18 mouse cellular contexts compared by ENCODE assay signal in the genomic region with DNA sequence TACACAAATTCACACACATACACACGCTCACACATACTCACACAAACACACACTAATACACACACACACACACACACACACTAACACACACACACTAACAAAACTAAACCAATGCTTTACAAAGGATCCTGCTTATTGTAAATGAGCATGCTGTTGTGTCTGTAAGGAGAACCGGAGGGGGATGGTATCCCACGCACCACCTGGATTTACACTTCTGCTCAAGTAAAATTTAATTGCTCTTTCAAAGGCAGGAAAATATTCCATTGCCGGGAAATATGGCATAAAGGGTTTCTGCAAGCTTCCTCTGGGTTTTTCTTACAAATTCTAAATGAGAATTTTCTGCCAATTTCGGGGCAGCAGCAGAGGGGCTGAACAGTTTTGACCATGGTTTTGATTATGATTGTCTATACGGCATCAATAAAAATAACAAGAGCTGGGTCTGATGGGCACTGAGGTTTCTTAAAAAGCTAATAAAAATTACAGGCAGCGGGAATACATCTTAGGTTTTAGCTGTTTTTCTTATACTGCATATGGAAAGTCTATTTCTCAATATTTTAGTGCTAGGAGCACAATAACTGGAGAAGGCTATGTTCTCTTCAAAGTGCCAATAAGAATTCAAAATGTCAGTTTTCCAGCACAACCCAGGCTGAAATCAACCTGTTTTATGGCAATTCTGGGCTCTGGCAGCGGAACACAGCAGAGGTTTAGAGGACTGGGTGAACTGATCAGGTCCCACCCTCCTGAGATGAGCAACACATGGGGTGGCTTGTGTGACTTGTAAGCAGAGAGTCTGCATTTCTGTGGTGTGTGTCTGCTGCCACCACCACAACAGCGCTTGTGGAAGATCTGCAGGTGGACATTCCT.
DNase-seq lines count a peak whose midpoint lies in the region; ATAC-seq lines count a peak whose summit lies in the region.
"Had no signal": no experiment of that assay in that cellular context is flagged by ENCODE, and none has a peak within 500 bp of the region (broad histone marks: within the 10 kb centered on the region; RNA-seq: fewer than 3 reads in every experiment).

No protein-coding gene starts in this region.

- no peak overlapping the region for H3K4me3 ChIP-seq in forebrain, embryonic 14.5 days (ENCODE audit: low read depth, low read length)
- H3K4me3 ChIP-seq in forebrain, embryonic 11.5 days (ENCODE audit: low read depth, low read length) = no peak overlapping the region
- H3K4me3 ChIP-seq in limb, embryonic 13.5 days = no peak overlapping the region
- H3K4me3 ChIP-seq: erythroblast, embryonic 14.5 days; hindbrain, embryonic 12.5 days; stomach, embryonic 15.5 days had no signal

- H3K9me3 ChIP-seq in forebrain, embryonic 14.5 days (replicated peaks; ENCODE audit: control insufficient read depth, low read length) = 0 out of 2 replicates have a peak, but pooled peaks cover 4% of the 10 kb centered on the region
- no peaks in the 10 kb centered on the region for H3K9me3 ChIP-seq in forebrain, embryonic 11.5 days (ENCODE audit: control insufficient read depth, low read length)
- H3K9me3 ChIP-seq in limb, embryonic 13.5 days = peaks cover 9% of the 10 kb centered on the region
- H3K9me3 ChIP-seq: stomach, embryonic 15.5 days had no signal

- no peak for DNase-seq in forebrain, embryonic 14.5 days (ENCODE audit: low spot score)
- no peak for DNase-seq in forebrain, embryonic 11.5 days (ENCODE audit: low spot score)
- peak; percentile 51 to 88 for DNase-seq in layer of hippocampus, adult 18-20 months (ENCODE audit: low spot score in 2 of 2)
- DNase-seq in layer of hippocampus, postnatal 25 days (ENCODE audit: extremely low spot score in 1 of 2, low spot score in 1 of 2) = no peak
- DNase-seq in brain, adult 2 months (ENCODE audit: low read depth, low spot score) = peak; percentile 88
- no peak for DNase-seq in neural tube, embryonic 10.5 days (ENCODE audit: extremely low spot score, low spot score)
- DNase-seq in ovary, postnatal 10 days (ENCODE audit: low spot score) = no peak
- DNase-seq: adrenal gland, postnatal 10 days; cerebellum, adult 11-12 months; gastrocnemius, postnatal 14 days; lung, postnatal 14 days had no signal

- H3K4me1 ChIP-seq in forebrain, embryonic 14.5 days (ENCODE audit: control insufficient read depth, insufficient read depth, low read length) = no peaks in the 10 kb centered on the region
- H3K4me1 ChIP-seq in forebrain, embryonic 11.5 days (replicated peaks; ENCODE audit: control insufficient read depth, insufficient read depth, low read length) = no peaks in the 10 kb centered on the region
- peaks cover 28% of the 10 kb centered on the region for H3K4me1 ChIP-seq in limb, embryonic 13.5 days
- H3K4me1 ChIP-seq: hindbrain, embryonic 12.5 days; stomach, embryonic 15.5 days had no signal

- H3K9ac ChIP-seq in forebrain, embryonic 14.5 days (ENCODE audit: low read length) = no peak overlapping the region
- no peak overlapping the region for H3K9ac ChIP-seq in forebrain, embryonic 11.5 days (ENCODE audit: low read length)
- no peak overlapping the region for H3K9ac ChIP-seq in limb, embryonic 13.5 days
- H3K9ac ChIP-seq: hindbrain, embryonic 12.5 days; liver, embryonic 14.5 days; stomach, embryonic 15.5 days had no signal

- no peak overlapping the region for H3K4me2 ChIP-seq in forebrain, embryonic 14.5 days (ENCODE audit: low read length)
- no peak overlapping the region for H3K4me2 ChIP-seq in forebrain, embryonic 11.5 days (ENCODE audit: low read depth, low read length, severe bottlenecking)
- peak overlapping the region; percentile 32 for H3K4me2 ChIP-seq in limb, embryonic 13.5 days (replicated peaks)
- H3K4me2 ChIP-seq: heart, embryonic 11.5 days; hindbrain, embryonic 12.5 days; stomach, embryonic 15.5 days had no signal

- 88% methylated on average over 9 of the region's 9 CpGs for WGBS in forebrain, embryonic 14.5 days
- 90% methylated on average over 9 of the region's 9 CpGs for WGBS in forebrain, embryonic 11.5 days
- 31% methylated on average over 9 of the region's 9 CpGs for whole genome bisulfite sequencing in limb, embryonic 13.5 days

- H3K27ac ChIP-seq in forebrain, embryonic 14.5 days (ENCODE audit: low read depth, low read length) = no peak overlapping the region
- H3K27ac ChIP-seq in forebrain, embryonic 11.5 days (ENCODE audit: low read depth, low read length) = no peak overlapping the region
- peak overlapping the region; percentile 59 for H3K27ac ChIP-seq in limb, embryonic 13.5 days
- H3K27ac ChIP-seq: hindbrain, embryonic 12.5 days; liver, embryonic 14.5 days; stomach, embryonic 15.5 days had no signal

- H3K36me3 ChIP-seq in forebrain, embryonic 14.5 days (ENCODE audit: control insufficient read depth, insufficient read depth, low read length) = no peaks in the 10 kb centered on the region
- no peaks in the 10 kb centered on the region for H3K36me3 ChIP-seq in forebrain, embryonic 11.5 days (ENCODE audit: control insufficient read depth, insufficient read depth, low read length)
- no peaks in the 10 kb centered on the region for H3K36me3 ChIP-seq in limb, embryonic 13.5 days
- H3K36me3 ChIP-seq: hindbrain, embryonic 12.5 days; stomach, embryonic 15.5 days had no signal

- H3K27me3 ChIP-seq in forebrain, embryonic 14.5 days (replicated peaks; ENCODE audit: control insufficient read depth, insufficient read depth, low read length) = no peaks in the 10 kb centered on the region
- H3K27me3 ChIP-seq in forebrain, embryonic 11.5 days (ENCODE audit: control insufficient read depth, insufficient read depth, low read length) = no peaks in the 10 kb centered on the region
- H3K27me3 ChIP-seq in limb, embryonic 13.5 days = 0 out of 2 replicates have a peak, but pooled peaks cover 3% of the 10 kb centered on the region
- H3K27me3 ChIP-seq: hindbrain, embryonic 12.5 days; stomach, embryonic 15.5 days had no signal

- 0 out of 2 replicates have a peak, but pooled peaks have one; percentile 29 for ATAC-seq in forebrain, embryonic 14.5 days
- no peak for ATAC-seq in forebrain, embryonic 11.5 days (replicated peaks; ENCODE audit: low FRiP score)
- peak; percentile 76 for ATAC-seq in limb, embryonic 13.5 days (ENCODE audit: low FRiP score, low read depth)
- ATAC-seq: midbrain, embryonic 16.5 days had no signal

Comparison
In these comparisons a context has a peak if more than half of its experiments do, and no peak if none do; other contexts are left out.
1. DNase-seq: peak in layer of hippocampus, adult 18-20 months (2 of 2) and brain, adult 2 months (single experiment); none in forebrain, embryonic 14.5 days (single experiment), forebrain, embryonic 11.5 days (single experiment), layer of hippocampus, postnatal 25 days (0 of 2), neural tube, embryonic 10.5 days (single experiment) and ovary, postnatal 10 days (single experiment).